Mouse (Mus musculus) kidney, embryonic 16.5 days (tissue): ENCODE results near the gene Ddx42. TPM values are rescaled to one million over a fixed set of nuclear protein-coding genes. Genes with fewer than 3 reads are reported as not detected.
"Not testable (repeated sequence)": the region's sequence is repeated elsewhere in the genome, so short reads cannot be mapped to it uniquely, and the experiment has no call there.

Experiments used
- ATAC-seq: fragments of 200-750 bp; cut with Nextera tagmentation; 2 replicates; pipeline ENCODE4 v1.8.0; 2017; ENCODE audit warnings: moderate TSS enrichment; ENCODE audit not compliant: low FRiP score, low TSS enrichment
- H3K27ac ChIP-seq: fragments of 300-500 bp; sonication (generic); 2 replicates; pipeline ENCODE4 v1.5.1; 2014; ENCODE audit warnings: low read length
- H3K27me3 ChIP-seq: fragments of 300-500 bp; sonication (generic); 2 replicates; pipeline ENCODE4 v1.6.1; 2014; ENCODE audit warnings: low read length, control low read depth, mixed read lengths; ENCODE audit not compliant: insufficient read depth
- H3K36me3 ChIP-seq: fragments of 300-500 bp; sonication (generic); 2 replicates; pipeline ENCODE4 v1.6.1; 2014; ENCODE audit warnings: low read length, control low read depth, mixed read lengths; ENCODE audit not compliant: insufficient read depth
- H3K4me1 ChIP-seq: fragments of 300-500 bp; sonication (generic); 2 replicates; pipeline ENCODE4 v1.6.1; 2014; ENCODE audit warnings: low read length, control low read depth, mixed read lengths; ENCODE audit not compliant: insufficient read depth
- H3K4me2 ChIP-seq: fragments of 300-500 bp; sonication (generic); replicated peaks from 2 replicates; pipeline ENCODE4 v1.6.1; 2014; ENCODE audit warnings: low read depth, low read length
- H3K4me3 ChIP-seq: fragments of 300-500 bp; sonication (generic); 2 replicates; pipeline ENCODE4 v1.5.1; 2014; ENCODE audit warnings: mild to moderate bottlenecking, low read length
- H3K9ac ChIP-seq: fragments of 300-500 bp; sonication (generic); replicated peaks from 2 replicates; pipeline ENCODE4 v1.6.1; 2014; ENCODE audit warnings: low read length
- H3K9me3 ChIP-seq: fragments of 300-500 bp; sonication (generic); 2 replicates; pipeline ENCODE4 v1.6.1; 2016; ENCODE audit warnings: low read length, control low read depth
- WGBS: fragments of 180-500 bp; shearing (Covaris S2); extraction: QIAGEN DNeasy Blood & Tissue Kit; methylation state at CpG from one replicate; pipeline ENCODE4 v1.1.7; 2014; 5-methylcytosine and 5-hydroxymethylcytosine counted together
- polyA plus RNA-seq: library from polyadenylated mRNA; unstranded; fragments of >200 nt; fragmentation: Nextera tagmentation; extraction: Ambion mirVana; gene quantifications from 2 replicates; pipeline ENCODE4 v1.2.1, GENCODE M21; 2015

Gene Ddx42
- polyA plus RNA-seq, 1 experiment from 2014 or later: 81.5 TPM

DNA sequence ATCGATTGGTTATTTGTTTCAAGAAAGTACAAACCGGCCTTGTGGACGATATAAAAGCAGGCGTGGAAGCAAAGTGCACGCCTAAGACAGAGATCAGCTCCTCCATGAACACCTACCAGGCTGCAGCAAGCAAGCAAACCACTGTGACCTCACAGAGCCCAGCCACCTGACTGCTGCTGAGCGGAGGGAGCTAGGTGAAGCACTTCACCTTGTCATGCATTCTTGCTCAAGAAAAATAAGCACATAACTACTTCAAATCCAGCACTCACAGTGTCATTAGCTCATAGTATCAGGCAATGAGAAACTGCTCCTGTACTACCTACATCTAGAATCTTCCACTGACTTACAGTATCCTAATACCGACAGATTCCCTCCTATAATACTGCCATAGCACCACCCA is 16.7 kb upstream of the Ddx42 start:
- WGBS: 94% methylated on average over 7 of the region's 7 CpGs
- H3K4me1 ChIP-seq, H3K4me2 ChIP-seq, H3K4me3 ChIP-seq, H3K9ac ChIP-seq, H3K27me3 ChIP-seq, H3K9me3 ChIP-seq, H3K27ac ChIP-seq, ATAC-seq: not testable (repeated sequence)
- peaks cover 60% of the 10 kb centered on the region for H3K36me3 ChIP-seq

DNA sequence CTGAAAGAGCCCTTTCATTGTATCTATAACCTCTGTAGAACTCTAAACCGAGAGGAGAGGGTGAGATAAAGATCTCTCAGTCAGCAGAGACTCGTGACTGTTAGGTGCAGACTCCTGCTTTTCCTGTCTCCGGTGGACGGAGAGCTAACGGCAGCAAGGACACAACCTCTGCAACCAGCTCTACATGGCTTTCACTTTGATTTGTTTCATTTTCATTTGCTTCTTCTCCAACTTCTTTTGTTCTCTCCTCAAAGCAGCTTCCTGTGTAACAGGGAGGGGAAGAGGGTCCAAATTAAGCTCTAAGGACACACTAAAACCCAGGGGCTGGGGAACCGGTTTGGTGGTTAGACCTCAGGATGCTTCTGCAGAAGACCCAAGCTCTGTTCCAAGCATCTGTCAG is 16.0 kb upstream of the Ddx42 start:
- Histone ChIP-seq H3K4me3 (no peak overlapping the region), H3K36me3 (peaks cover 65% of the 10 kb centered on the region), H3K27ac (no peak overlapping the region), H3K4me1 (no peaks in the 10 kb centered on the region), H3K27me3 (no peaks in the 10 kb centered on the region), H3K4me2 (no peak overlapping the region), H3K9ac (no peak overlapping the region), H3K9me3 (no peaks in the 10 kb centered on the region)
- ATAC-seq: no peak
- 74% methylated on average over 6 of the region's 6 CpGs for WGBS

DNA sequence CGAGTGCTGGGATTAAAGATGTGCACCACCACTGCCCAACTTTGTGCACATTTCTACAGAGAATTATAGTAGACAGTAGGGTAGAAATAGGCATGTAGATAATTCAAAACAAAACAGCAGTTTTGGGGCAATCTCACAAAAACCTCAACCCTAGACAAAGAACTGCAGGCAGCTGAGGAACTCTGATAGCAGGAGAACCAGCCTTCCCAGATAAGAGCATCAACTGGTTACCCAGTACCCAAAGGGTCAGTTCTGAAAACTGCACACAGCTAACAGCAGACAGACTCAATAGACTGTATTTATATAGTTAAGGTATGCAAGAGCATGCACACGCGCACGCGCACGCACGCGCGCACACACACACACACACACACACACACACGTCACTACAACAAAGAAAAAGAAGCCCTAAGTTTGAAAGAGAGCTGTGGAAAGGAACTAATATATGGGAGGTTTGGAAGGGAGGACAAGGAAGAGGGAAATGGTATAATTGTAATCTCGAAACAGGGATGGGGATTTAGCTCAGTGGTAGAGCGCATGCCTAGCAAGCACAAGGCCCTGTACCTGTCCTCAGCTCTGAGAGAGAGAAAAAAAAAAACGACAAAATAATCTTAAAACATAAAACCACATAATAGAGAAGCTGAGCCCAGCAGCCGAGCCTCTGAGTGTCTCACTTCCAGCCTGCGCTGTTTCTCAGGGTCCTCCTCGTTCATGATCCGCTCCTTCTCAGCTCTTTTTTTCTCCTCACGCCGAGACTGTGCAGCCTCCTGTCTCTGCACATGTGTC is 15.2 kb upstream of the Ddx42 start:
- H3K9ac ChIP-seq: no peak overlapping the region
- no peak for ATAC-seq
- H3K9me3 ChIP-seq: no peaks in the 10 kb centered on the region
- WGBS: 92% methylated on average over 19 of the region's 19 CpGs
- H3K36me3 ChIP-seq: peaks cover 66% of the 10 kb centered on the region
- no peaks in the 10 kb centered on the region for H3K4me1 ChIP-seq
- no peaks in the 10 kb centered on the region for H3K27me3 ChIP-seq
- no peak overlapping the region for H3K27ac ChIP-seq
- H3K4me2 ChIP-seq: no peak overlapping the region
- H3K4me3 ChIP-seq: no peak overlapping the region

GRCm38 (mm10) chr11:106202123-106202465 is 14.6 kb upstream of the Ddx42 start, which contains the start of gene Strada:
Strada (minus strand) TSS chr11:106202168.
- no peak within 1 kb of the TSS for H3K27ac ChIP-seq
- no peaks in the 10 kb centered on the region for H3K27me3 ChIP-seq
- 79% methylated on average over 5 of the region's 5 CpGs for WGBS
- no peak within 1 kb of the TSS for H3K4me2 ChIP-seq
- ATAC-seq: no peak
- no peak within 1 kb of the TSS for H3K9ac ChIP-seq
- no peak within 1 kb of the TSS for H3K4me3 ChIP-seq
- peaks cover 70% of the 10 kb centered on the region for H3K36me3 ChIP-seq
- no peaks in the 10 kb centered on the region for H3K9me3 ChIP-seq
- no peaks in the 10 kb centered on the region for H3K4me1 ChIP-seq

- ATAC-seq: no peak
- H3K36me3 ChIP-seq: peaks cover 41% of the 10 kb centered on the region
- H3K9ac ChIP-seq: no peak overlapping the region
- H3K9me3 ChIP-seq: no peaks in the 10 kb centered on the region
- WGBS: 85% methylated on average over 8 of the region's 8 CpGs
- no peaks in the 10 kb centered on the region for H3K27me3 ChIP-seq
- no peak overlapping the region for H3K27ac ChIP-seq
- H3K4me2 ChIP-seq: no peak overlapping the region
- no peak overlapping the region for H3K4me3 ChIP-seq
- H3K4me1 ChIP-seq: peaks cover 13% of the 10 kb centered on the region
These were observed 4.0 kb upstream of the Ddx42 start for GRCm38 (mm10) chr11:106212771-106213170.

GRCm38 (mm10) chr11:106214856-106215255 is 1.9 kb upstream of the Ddx42 start:
- Histone ChIP-seq H3K4me1 (peaks cover 24% of the 10 kb centered on the region), H3K4me3 (peak overlapping the region; percentile 90; the same call in 1 of the 2 replicates), H3K4me2 (peak overlapping the region; percentile 73), H3K27ac (no peak overlapping the region), H3K27me3 (no peaks in the 10 kb centered on the region), H3K9ac (no peak overlapping the region), H3K9me3 (no peaks in the 10 kb centered on the region), H3K36me3 (peaks cover 23% of the 10 kb centered on the region)
- no peak for ATAC-seq
- WGBS: 93% methylated on average over 5 of the region's 5 CpGs

DNA sequence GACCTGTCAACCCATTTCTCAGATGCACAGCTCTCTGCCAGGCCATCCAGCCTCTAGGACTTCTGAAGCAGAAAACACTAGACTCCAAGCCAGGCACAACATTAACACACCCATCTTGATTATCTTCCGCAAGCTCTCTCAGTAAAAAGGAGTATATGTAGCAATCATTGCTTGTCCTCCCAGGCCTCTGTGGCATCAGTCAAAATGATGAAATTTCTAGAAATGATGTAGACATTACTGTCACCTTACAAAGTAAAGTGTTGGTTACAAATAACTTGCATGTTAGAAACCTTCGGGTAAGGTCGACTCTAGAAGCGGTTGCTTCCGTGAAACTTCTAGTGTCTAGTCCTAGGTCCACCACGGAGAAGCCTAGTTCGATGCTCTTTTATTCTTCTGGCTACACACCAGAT is 1.3 kb upstream of the Ddx42 start:
- peak overlapping the region; percentile 97; the same call in 1 of the 2 replicates for H3K27ac ChIP-seq
- peaks cover 24% of the 10 kb centered on the region for H3K4me1 ChIP-seq
- 19% methylated on average over 7 of the region's 7 CpGs for WGBS
- peaks cover 17% of the 10 kb centered on the region for H3K36me3 ChIP-seq
- ATAC-seq: no peak
- H3K4me3 ChIP-seq: peak overlapping the region; percentile 90
- H3K9me3 ChIP-seq: no peaks in the 10 kb centered on the region
- H3K9ac ChIP-seq: peak overlapping the region; percentile 82
- H3K4me2 ChIP-seq: peak overlapping the region; percentile 73
- H3K27me3 ChIP-seq: no peaks in the 10 kb centered on the region

- Histone ChIP-seq H3K9me3 (no peaks in the 10 kb centered on the region), H3K4me1 (peaks cover 24% of the 10 kb centered on the region), H3K4me2 (peak within 1 kb of the TSS; percentile 73), H3K4me3 (peak within 1 kb of the TSS; percentile 90), H3K9ac (peak within 1 kb of the TSS; percentile 93), H3K27ac (peak within 1 kb of the TSS; percentile 97), H3K27me3 (no peaks in the 10 kb centered on the region), H3K36me3 (peaks cover 13% of the 10 kb centered on the region)
- peak; percentile 98 for ATAC-seq
- WGBS: 0% methylated on average over 46 of the region's 46 CpGs
These were observed 598 bp upstream of the Ddx42 start, which contains the start of gene Ccdc47 for GRCm38 (mm10) chr11:106215927-106216729. Ccdc47 (minus strand) TSS chr11:106216344.

DNA sequence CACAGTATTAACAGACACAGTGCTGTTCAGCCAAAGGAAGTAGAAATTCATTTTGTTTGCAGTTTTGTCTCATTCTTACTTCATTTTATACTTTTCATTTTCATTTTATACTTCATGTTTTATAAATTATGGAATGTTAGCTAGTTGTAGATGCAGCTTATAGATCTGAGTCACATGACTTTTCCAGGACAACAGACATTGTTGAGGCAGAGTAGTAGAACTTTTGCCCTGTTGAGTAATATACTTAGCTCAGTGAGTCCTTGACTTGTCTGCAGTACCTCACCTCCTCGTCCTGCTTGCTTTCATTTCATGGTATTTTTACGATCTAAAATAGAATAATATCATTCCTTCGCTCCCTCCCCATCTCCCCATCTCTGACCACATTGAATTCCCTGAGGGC is 3.9 kb downstream of the Ddx42 start:
- no peak overlapping the region for H3K4me2 ChIP-seq
- H3K4me3 ChIP-seq: no peak overlapping the region
- H3K36me3 ChIP-seq: peaks cover 15% of the 10 kb centered on the region; the same call in 1 of the 2 replicates
- H3K9me3 ChIP-seq: no peaks in the 10 kb centered on the region
- H3K27ac ChIP-seq: no peak overlapping the region
- H3K4me1 ChIP-seq: peaks cover 14% of the 10 kb centered on the region
- H3K27me3 ChIP-seq: no peaks in the 10 kb centered on the region
- no peak overlapping the region for H3K9ac ChIP-seq
- WGBS: 83% methylated on average over 3 of the region's 3 CpGs
- no peak for ATAC-seq

GRCm38 (mm10) chr11:106233978-106234377 is 17.3 kb downstream of the Ddx42 start:
- H3K27me3 ChIP-seq, H3K4me2 ChIP-seq, ATAC-seq, H3K9ac ChIP-seq, H3K4me3 ChIP-seq, H3K4me1 ChIP-seq, H3K9me3 ChIP-seq, H3K27ac ChIP-seq: not testable (repeated sequence)
- H3K36me3 ChIP-seq: peaks cover 48% of the 10 kb centered on the region
- WGBS: 74% methylated on average over 8 of the region's 8 CpGs
